Mouse (Mus musculus) stomach, adult 2 months (tissue): Measurements from ENCODE around the gene Usp7. TPM values are rescaled to one million over a fixed set of nuclear protein-coding genes. Genes with fewer than 3 reads are reported as not detected.

ENCODE experiments used
- polyA plus RNA-seq: library from polyadenylated mRNA; depleted of rRNA; stranded (reverse); fragments of >200 nt; gene quantifications from 2 replicates; pipeline ENCODE4 v1.2.3, GENCODE M21; 2012; rRNA removed

Gene Usp7
- polyA plus RNA-seq, result 3.4 and 4.9 TPM in 2 replicates

GRCm38 (mm10) chr16:8791949-8792557 lies at the start of gene Usp7:
Gene Usp7, minus strand, starts transcription at chr16:8792308.

GRCm38 (mm10) chr16:8829564-8830359 lies 37.7 kb upstream of the Usp7 start, which contains the start of gene 1810013L24Rik:
Gene 1810013L24Rik, plus strand, starts transcription at chr16:8830100.

GRCm38 (mm10) chr16:8680470-8680869 lies 111.6 kb downstream of the Usp7 start, which contains the start of gene Gm5767:
Gene Gm5767, plus strand, starts transcription at chr16:8680770.

GRCm38 (mm10) chr16:8671551-8672349 lies 120.4 kb downstream of the Usp7 start, which contains the start of gene Carhsp1:
Gene Carhsp1, minus strand, starts transcription at chr16:8672155.

Other genes with a start within 250 kb of the Usp7 start
- gene Pmm2, start 154.6 kb downstream of the Usp7 start, polyA plus RNA-seq, result 120 and 121 TPM in 2 replicates
- gene Tmem186, start 154.6 kb downstream of the Usp7 start, polyA plus RNA-seq, result 4.8 and 5.5 TPM in 2 replicates
- 117 and 123 TPM in 2 replicates for gene Carhsp1, start 120.2 kb downstream of the Usp7 start, polyA plus RNA-seq
- 0.59 and 0.84 TPM in 2 replicates for gene Gm5767, start 111.5 kb downstream of the Usp7 start, polyA plus RNA-seq
- 4.7 and 5.2 TPM in 2 replicates for gene 1810013L24Rik, start 37.8 kb upstream of the Usp7 start, polyA plus RNA-seq